Mouse (Mus musculus) erythroblast, embryonic 14.5 days (primary cell): ENCODE measurements around the gene Gm10718.
"Not testable (repeated sequence)": the region's sequence is repeated elsewhere in the genome, so short reads cannot be mapped to it uniquely, and the experiment has no call there.

ENCODE experiments used
- GATA1 ChIP-seq: IDR thresholded peaks from 2 replicates; pipeline ENCODE4 v1.6.1; 2012; ENCODE audit warnings: low read length, inconsistent platforms, mixed read lengths
- TAL1 ChIP-seq: IDR thresholded peaks from 3 replicates; pipeline ENCODE4 v1.6.1; 2012; ENCODE audit warnings: low read length, inconsistent platforms, mixed read lengths

- not testable (repeated sequence) for TF ChIP-seq GATA1, TAL1
Observed at GRCm38 (mm10) chr9:3012733-3013279, 10.5 kb upstream of the Gm10718 start, which contains the start of gene Gm10721.
